Mouse (Mus musculus) gastrocnemius, adult 2 months (tissue): ENCODE results near the gene Vil1. TPM values are rescaled to one million over a fixed set of nuclear protein-coding genes. Genes with fewer than 3 reads are reported as not detected.
"Not testable (repeated sequence)": the region's sequence is repeated elsewhere in the genome, so short reads cannot be mapped to it uniquely, and the experiment has no call there.

Experiments used
- DNase-seq: peaks from one replicate; pipeline ENCODE4 v3.0.0; 2022
- H3K27ac ChIP-seq: fragments of 200-600 bp; 2 replicates; pipeline ENCODE4 v1.8.1; 2022; ENCODE audit warnings: mild to moderate bottlenecking
- H3K4me3 ChIP-seq: fragments of 200-600 bp; 2 replicates; pipeline ENCODE4 v1.8.1; 2022; ENCODE audit warnings: mild to moderate bottlenecking, moderate library complexity
- CTCF ChIP-seq: fragments of 200-600 bp; IDR thresholded peaks from 2 replicates; pipeline ENCODE4 v1.8.1; 2022; ENCODE audit warnings: antibody characterized with exemption, mild to moderate bottlenecking, moderate library complexity
- intact Hi-C: fragments of 180-260 bp; cut with DNase I; formaldehyde crosslinking; loops from one replicate; pipeline ENCODE4 v1.15.1; 2025
- total RNA-seq, 2 experiments: library from RNA; stranded (reverse); gene quantifications; 2 replicates each; pipeline ENCODE4 v1.2.3; 2021

Vil1 gene
- total RNA-seq, 2 experiments from 2014 or later = not detected

DNA sequence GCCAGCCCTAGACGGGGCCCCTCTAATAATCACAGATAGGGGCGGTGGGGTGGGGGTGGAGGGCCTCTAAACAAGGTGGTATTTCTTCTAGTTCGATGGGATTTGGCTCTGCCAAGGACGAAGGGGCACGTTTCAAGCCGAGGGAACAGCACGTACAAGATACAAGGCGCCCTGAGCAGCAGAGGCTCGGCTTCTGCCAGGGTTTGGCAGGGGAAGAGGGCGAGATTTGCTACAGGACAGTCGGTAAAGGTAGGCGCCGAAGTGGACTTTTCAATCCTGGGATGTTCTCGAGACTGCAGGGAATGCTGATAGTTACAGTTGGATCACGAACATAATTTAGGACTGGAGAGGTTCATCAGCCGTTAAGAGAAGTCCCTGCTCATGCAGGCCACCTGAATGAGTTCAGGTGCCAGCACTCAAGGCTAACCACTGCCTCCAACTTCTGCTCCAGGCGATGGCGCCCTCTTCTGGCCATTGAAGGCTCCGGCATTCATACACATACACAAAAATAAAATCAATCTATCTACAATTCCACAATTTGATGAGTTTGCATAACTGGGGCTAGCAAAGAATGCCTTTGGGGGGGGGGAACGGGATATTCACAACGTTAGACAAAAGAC lies 18.8 kb upstream of the Vil1 start:
- peak; percentile 77 for TF ChIP-seq CTCF
- Histone ChIP-seq H3K27ac (peak overlapping the region; percentile 98), H3K4me3 (peak overlapping the region; percentile 99)
- peak; percentile 81 for DNase-seq
- intact Hi-C loops = loop anchor here (10.0 kb wide), 1 partner anchor 924 kb away; the partner anchor contains the start of gene Dnpep

DNA sequence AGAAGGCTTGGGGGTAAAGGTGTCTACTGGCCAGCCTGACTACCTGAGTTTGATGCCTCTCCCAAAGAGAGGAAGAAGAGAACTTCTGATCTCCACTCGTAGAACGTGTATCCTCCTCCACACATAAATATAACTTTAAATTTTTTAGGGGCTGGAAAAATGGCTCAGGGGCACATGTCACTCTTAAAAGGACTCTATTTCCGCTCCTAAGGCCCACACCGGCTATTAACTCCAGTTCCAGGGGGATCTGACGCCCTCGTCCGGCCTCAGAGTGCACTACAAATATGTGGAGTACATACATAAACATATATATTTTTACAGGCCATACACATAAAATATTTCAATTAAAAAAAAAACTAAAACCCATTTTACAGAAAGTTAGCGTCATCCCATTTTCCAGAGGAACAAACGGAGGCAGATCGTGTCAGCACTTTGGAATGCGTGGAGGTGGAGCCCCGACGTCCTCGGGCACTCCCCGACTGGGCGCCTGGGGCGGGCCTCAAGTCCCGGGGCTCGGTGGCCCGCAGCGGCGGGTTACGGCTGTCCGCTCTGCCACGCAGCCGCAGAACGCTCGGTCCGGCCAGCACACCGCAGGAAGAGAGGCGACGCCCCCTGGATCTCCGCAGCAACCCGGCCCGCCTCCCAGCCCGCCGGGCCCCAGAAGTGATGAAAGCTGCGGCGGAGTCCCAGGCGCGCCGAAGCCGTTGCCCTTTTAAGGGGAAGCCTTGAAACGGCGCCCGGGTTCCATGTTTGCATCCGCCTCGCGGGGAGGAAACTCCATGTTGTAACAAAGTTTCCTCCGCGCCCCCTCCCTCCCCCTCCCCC lies 18.0 kb upstream of the Vil1 start, which contains the start of gene Ctdsp1:
Ctdsp1 (plus strand) TSS at position 586 of the 825 bp plus-strand sequence.
- intact Hi-C loops = loop anchor here (10.0 kb wide), 1 partner anchor 924 kb away; the partner anchor contains the start of gene Dnpep
- DNase-seq = peak; percentile 100
- no peak for TF ChIP-seq CTCF
- peak within 1 kb of the TSS; percentile 99 for H3K4me3 ChIP-seq
- H3K27ac ChIP-seq = peak within 1 kb of the TSS; percentile 98

DNA sequence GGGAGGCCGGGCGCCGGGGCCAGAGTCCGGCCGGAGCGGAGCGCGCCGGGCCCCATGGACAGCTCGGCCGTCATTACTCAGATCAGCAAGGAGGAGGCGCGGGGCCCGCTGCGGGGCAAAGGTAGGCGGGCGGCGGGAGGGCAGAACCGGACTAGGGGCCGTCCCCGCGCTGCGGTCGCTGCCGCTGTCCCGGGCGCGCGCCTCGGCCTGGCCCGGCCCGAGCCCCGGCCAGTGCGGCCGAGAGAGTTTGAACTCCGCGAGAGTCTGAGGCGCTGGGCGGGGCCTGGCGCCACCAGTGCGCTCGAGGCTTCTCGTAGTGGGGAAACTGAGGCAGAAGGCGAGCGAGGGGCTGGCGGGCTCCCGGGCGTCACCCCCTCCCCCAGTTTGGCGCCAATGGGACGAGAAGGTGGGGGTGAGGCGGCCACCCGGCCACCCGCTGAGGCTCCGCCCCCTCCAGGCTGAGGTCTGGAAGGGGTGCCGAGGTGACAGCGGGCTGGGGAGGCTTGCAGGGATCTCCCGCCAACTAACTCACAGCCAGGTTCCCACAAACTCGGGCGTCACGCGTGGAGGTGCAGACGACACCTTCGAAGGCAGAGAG lies 17.2 kb upstream of the Vil1 start:
- peak; percentile 90 for DNase-seq
- intact Hi-C loops = loop anchor here (10.0 kb wide), 1 partner anchor 923 kb away; the partner anchor contains the start of gene Dnpep
- TF ChIP-seq CTCF = no peak
- Histone ChIP-seq H3K4me3 (peak overlapping the region; percentile 99), H3K27ac (peak overlapping the region; percentile 98)

DNA sequence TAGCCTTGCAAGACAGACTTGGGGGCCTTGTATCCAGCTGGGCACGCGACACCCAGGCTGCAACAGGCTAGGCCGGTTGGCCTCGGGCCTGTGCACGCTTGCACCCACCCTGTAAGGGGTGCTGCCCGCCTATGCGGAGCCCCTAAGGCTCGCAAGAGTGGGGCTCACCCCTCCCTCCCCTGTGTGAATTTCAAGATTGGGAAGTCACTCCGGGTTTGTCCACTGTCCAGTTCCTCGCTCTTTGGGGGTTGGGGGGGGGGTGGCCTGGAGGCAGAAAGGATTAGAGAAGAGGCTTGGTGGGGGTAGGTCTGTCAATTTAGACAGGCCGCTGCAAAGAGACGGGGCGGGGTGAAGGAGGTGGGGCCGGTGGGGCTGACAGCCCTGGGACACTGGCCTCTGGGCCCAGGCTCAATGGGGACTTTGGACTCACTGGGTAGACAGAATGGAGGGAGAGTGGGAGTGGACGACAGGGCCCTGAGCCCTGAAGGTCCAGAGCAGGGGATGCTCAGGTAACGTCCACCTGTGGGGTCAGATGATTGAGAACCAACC lies 16.7 kb upstream of the Vil1 start:
- TF ChIP-seq CTCF = no peak
- Histone ChIP-seq H3K4me3 (peak overlapping the region; percentile 99), H3K27ac (peak overlapping the region; percentile 98)
- peak; percentile 49 for DNase-seq
- intact Hi-C loops = loop anchor here (10.0 kb wide), 1 partner anchor 922 kb away; the partner anchor contains the start of gene Dnpep

DNA sequence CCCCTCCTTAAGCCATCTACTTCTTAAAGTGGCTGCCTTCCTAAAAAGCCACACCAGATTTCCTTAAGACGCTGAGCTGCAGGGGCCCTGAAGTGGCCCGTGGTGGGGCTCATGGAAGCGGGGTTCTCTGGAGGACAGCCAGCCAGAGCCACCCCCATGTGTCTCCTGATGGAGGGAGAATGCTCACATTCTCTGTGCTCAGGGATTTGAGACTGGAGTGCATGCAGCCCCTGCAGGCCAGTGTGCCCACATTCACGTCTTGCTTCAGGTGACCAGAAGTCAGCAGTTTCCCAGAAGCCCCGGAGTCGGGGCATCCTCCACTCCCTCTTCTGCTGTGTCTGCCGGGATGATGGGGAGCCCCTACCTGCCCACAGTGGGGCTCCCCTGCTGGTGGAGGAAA lies 16.2 kb upstream of the Vil1 start:
- intact Hi-C loops = loop anchor here (10.0 kb wide), 1 partner anchor 922 kb away; the partner anchor contains the start of gene Dnpep
- TF ChIP-seq CTCF = no peak
- Histone ChIP-seq H3K4me3 (peak overlapping the region; percentile 99), H3K27ac (peak overlapping the region; percentile 98)
- no peak for DNase-seq

DNA sequence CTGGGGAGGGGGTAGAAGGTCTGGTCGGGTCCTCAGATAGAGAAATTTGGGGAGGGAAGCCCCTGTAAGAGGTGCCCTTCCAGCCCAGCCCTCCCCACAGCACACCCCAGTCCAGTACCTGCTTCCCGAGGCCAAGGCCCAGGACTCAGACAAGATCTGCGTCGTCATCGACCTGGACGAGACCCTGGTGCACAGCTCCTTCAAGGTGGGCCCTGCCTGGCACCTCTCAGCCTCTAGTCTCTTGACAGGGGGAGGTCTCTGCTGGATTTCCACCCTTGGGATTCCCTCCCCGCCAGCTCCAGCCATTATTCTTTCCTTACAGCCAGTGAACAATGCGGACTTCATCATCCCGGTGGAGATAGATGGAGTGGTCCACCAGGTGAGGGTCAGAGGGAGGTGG lies 15.5 kb upstream of the Vil1 start:
- DNase-seq = no peak
- peak overlapping the region; percentile 4; the same call in 1 of the 2 replicates for H3K27ac ChIP-seq
- intact Hi-C loops = loop anchor here (10.0 kb wide), 1 partner anchor 921 kb away; the partner anchor contains the start of gene Dnpep
- no peak for TF ChIP-seq CTCF
- H3K4me3 ChIP-seq = peak overlapping the region; percentile 99; the same call in 1 of the 2 replicates

DNA sequence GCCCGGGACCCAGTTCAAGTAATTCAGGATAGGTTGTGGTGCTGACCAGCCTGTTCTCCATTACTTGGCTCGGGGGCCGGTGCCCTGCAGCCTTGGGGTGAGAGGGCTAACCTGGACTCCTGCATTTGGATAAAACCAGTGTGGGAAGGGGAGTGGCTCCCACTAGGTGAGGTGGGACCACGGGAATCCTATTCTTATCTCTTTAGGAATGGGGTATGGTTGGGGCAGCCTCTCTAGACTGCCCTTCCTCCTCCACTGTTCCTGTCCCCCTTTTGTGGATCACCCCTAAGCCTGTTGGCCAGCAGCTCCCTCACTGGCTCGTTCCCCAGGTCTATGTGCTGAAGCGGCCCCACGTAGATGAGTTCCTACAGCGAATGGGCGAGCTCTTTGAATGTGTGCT lies 14.9 kb upstream of the Vil1 start:
- intact Hi-C loops = loop anchor here (10.0 kb wide), 1 partner anchor 920 kb away; the partner anchor contains the start of gene Dnpep
- H3K4me3 ChIP-seq = no peak overlapping the region
- DNase-seq = no peak
- TF ChIP-seq CTCF = no peak
- H3K27ac ChIP-seq = 0 out of 2 replicates have a peak overlapping the region, but pooled peaks have one; percentile 4

DNA sequence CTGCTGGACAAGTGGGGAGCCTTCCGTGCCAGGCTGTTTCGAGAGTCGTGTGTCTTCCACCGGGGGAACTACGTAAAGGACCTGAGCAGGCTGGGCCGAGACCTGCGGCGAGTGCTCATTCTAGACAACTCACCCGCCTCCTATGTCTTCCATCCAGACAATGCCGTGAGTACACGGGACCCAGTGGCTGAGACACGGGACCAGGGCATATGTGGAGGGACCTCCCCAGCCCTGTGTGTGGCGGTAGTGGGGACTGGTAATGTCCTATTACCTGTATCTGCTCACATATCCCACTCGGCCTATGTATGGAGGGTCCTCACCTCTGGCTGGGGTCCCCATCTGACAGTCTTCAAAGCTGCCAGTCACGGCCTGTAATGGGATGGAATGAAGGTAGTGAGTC lies 14.3 kb upstream of the Vil1 start:
- Histone ChIP-seq H3K27ac (peak overlapping the region; percentile 24; the same call in 1 of the 2 replicates), H3K4me3 (no peak overlapping the region)
- no peak for TF ChIP-seq CTCF
- intact Hi-C loops = loop anchor here (10.0 kb wide), 1 partner anchor 920 kb away; the partner anchor contains the start of gene Dnpep
- DNase-seq = no peak

DNA sequence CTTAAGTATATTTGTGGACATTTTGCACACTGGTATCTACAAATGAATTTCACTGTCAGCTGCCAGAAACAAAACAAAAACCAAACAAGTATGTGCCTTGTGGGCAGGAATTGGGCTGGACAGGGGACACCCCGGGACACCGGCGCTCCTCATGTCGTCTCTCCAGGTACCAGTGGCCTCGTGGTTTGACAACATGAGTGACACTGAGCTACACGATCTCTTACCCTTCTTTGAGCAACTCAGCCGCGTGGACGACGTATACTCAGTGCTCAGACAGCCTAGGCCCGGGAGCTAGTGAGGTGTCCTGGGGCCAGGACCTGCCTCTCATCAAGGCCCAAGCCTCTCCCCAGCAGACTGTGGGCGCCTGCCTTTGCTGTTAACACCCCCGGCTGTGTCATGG lies 13.9 kb upstream of the Vil1 start:
- no peak for TF ChIP-seq CTCF
- intact Hi-C loops = loop anchor here (10.0 kb wide), 1 partner anchor 920 kb away; the partner anchor contains the start of gene Dnpep
- no peak overlapping the region for H3K4me3 ChIP-seq
- peak overlapping the region; percentile 24; the same call in 1 of the 2 replicates for H3K27ac ChIP-seq
- DNase-seq = no peak

DNA sequence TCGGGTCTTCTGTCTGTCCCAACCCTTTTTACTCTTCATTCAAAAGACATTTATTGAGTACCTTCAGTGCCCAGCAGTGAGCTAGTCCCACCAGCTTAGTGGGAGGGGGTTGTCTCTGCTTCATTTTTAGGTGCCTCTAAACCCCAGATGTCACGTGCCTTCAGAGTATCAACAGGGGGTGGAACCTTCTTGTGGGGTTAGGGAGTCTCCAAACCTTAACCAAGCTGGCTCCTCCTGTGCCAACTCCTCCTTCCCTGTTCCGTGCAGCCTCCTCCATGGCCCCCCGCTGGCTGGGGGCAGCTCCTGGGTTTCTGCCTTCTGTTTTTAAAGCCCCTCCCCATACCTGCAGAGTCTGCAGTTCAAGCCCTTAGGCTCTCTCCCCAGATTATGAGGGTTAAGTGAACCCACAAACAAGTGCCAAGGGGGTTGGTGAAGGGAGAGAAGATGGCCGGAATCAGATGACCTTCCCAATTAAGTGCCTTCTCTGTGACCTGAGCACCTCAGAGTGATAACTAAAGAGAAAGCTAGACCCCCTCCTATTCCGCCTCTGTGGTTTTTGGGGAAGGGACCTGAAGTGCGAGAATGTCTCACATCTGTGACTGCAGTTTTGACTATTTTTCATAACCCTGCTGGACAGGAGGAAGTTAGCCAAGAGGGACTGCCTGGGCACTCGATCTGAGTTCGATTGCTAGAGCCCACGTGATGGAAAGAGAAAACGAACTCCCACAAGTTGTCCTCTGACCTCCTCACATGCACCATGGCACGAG lies 12.5 kb upstream of the Vil1 start:
- Histone ChIP-seq H3K4me3 (peak overlapping the region; percentile 78), H3K27ac (peak overlapping the region; percentile 92)
- intact Hi-C loops = loop anchor here (10.0 kb wide), 1 partner anchor 918 kb away; the partner anchor contains the start of gene Dnpep
- DNase-seq = not testable (repeated sequence)

DNA sequence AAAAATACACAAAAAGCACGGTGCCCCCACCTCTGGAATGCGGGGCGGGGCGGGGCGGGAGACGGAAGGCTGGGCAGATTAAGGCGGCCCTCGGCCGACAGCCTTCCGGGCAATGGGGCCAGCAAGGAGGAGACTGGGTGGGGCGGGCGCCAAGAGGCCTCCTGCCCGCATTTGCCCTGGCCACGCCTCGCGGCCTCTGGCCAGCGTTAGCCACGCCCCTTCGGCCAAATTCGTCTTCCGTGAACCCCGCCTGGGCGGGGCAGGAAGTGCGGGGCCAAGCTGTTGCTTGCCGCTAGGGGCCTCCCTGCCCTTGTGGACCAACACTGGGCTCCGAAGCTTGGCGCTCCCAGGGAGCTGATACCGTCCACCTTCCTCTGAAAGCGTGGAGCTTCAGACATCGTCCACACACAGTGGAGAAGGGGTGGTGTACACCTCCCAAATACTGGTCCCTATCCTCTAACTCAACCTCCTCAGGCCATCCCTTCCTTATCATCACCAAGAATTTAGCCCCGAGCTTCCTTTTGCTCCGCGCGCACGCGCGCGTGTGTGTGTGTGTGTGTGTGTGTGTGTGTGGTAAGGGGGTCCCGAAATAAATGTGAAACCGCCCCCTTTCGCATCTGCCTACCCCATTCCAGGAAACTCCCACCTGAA lies 11.8 kb upstream of the Vil1 start:
- peak; percentile 100 for DNase-seq
- intact Hi-C loops = loop anchor here (10.0 kb wide), 1 partner anchor 917 kb away; the partner anchor contains the start of gene Dnpep
- Histone ChIP-seq H3K27ac (peak overlapping the region; percentile 92), H3K4me3 (peak overlapping the region; percentile 78)
- TF ChIP-seq CTCF = peak; percentile 87
